Mouse (Mus musculus) kidney, postnatal 10 days (tissue): ENCODE measurements around the gene Ugt1a8.
"Not testable (repeated sequence)": the region's sequence is repeated elsewhere in the genome, so short reads cannot be mapped to it uniquely, and the experiment has no call there.

Source experiments
- DNase-seq: peaks from one replicate; pipeline ENCODE4 v3.0.0; 2021; ENCODE audit warnings: mixed read lengths

The Ugt1a8 gene

GRCm38 (mm10) chr1:88087513-88087912 lies at the start of gene Ugt1a8:
TSS of gene Ugt1a8 (plus strand) at chr1:88087813.
- no peak for DNase-seq

GRCm38 (mm10) chr1:88043044-88043443 lies 44.6 kb upstream of the Ugt1a8 start:
- not testable (repeated sequence) for DNase-seq

- DNase-seq: peak; percentile 16
Observed at GRCm38 (mm10) chr1:88044832-88045437, 42.7 kb upstream of the Ugt1a8 start.

- not testable (repeated sequence) for DNase-seq
Observed at GRCm38 (mm10) chr1:88047408-88047807, 40.2 kb upstream of the Ugt1a8 start.

- DNase-seq: no peak
Observed at GRCm38 (mm10) chr1:88055088-88055487, 32.5 kb upstream of the Ugt1a8 start, which contains the start of gene Ugt1a10. TSS of gene Ugt1a10 (plus strand) at chr1:88055388.

- not testable (repeated sequence) for DNase-seq
Observed at GRCm38 (mm10) chr1:88066472-88067102, 21.0 kb upstream of the Ugt1a8 start.

GRCm38 (mm10) chr1:88070495-88070894 lies 17.1 kb upstream of the Ugt1a8 start, which contains the start of gene Ugt1a9:
TSS of gene Ugt1a9 (plus strand) at chr1:88070800.
- DNase-seq: no peak

- DNase-seq: no peak
Observed at GRCm38 (mm10) chr1:88070902-88071301, 16.7 kb upstream of the Ugt1a8 start.

- no peak for DNase-seq
Observed at GRCm38 (mm10) chr1:88074471-88074870, 13.1 kb upstream of the Ugt1a8 start.

- no peak for DNase-seq
Observed at GRCm38 (mm10) chr1:88077128-88077527, 10.5 kb upstream of the Ugt1a8 start.

- no peak for DNase-seq
Observed at GRCm38 (mm10) chr1:88081670-88082069, 5.9 kb upstream of the Ugt1a8 start.

- no peak for DNase-seq
Observed at GRCm38 (mm10) chr1:88086125-88086524, 1.5 kb upstream of the Ugt1a8 start.

- no peak for DNase-seq
Observed at GRCm38 (mm10) chr1:88092341-88092740, 4.7 kb downstream of the Ugt1a8 start.

- DNase-seq: peak; percentile 46
Observed at GRCm38 (mm10) chr1:88094270-88094676, 6.7 kb downstream of the Ugt1a8 start.

- DNase-seq: peak; percentile 66
Observed at GRCm38 (mm10) chr1:88094941-88095492, 7.4 kb downstream of the Ugt1a8 start, which contains the start of gene Ugt1a7c. TSS of gene Ugt1a7c (plus strand) at chr1:88095062.

GRCm38 (mm10) chr1:88098546-88098945 lies 10.9 kb downstream of the Ugt1a8 start:
- DNase-seq: not testable (repeated sequence)

- not testable (repeated sequence) for DNase-seq
Observed at GRCm38 (mm10) chr1:88099691-88100090, 12.1 kb downstream of the Ugt1a8 start.

- not testable (repeated sequence) for DNase-seq
Observed at GRCm38 (mm10) chr1:88103019-88103418, 15.4 kb downstream of the Ugt1a8 start, which contains the start of gene Ugt1a6b. TSS of gene Ugt1a6b (plus strand) at chr1:88103252.

- not testable (repeated sequence) for DNase-seq
Observed at GRCm38 (mm10) chr1:88103697-88104468, 16.3 kb downstream of the Ugt1a8 start.

GRCm38 (mm10) chr1:88104667-88105430 lies 17.2 kb downstream of the Ugt1a8 start:
- no peak for DNase-seq

- peak; percentile 21 for DNase-seq
Observed at GRCm38 (mm10) chr1:88105656-88106055, 18.0 kb downstream of the Ugt1a8 start.

- not testable (repeated sequence) for DNase-seq
Observed at GRCm38 (mm10) chr1:88109027-88109557, 21.5 kb downstream of the Ugt1a8 start.
